Mouse (Mus musculus) forebrain, embryonic 12.5 days (tissue): ENCODE measurements around the gene Prl8a9. TPM values are rescaled to one million over a fixed set of nuclear protein-coding genes. Genes with fewer than 3 reads are reported as not detected.

ENCODE experiments used
- ATAC-seq: fragments of 200-750 bp; cut with Nextera tagmentation; 2 replicates; pipeline ENCODE4 v1.8.0; 2017; ENCODE audit warnings: moderate TSS enrichment; ENCODE audit not compliant: low FRiP score
- H3K27ac ChIP-seq: fragments of 300-500 bp; sonication (generic); 2 replicates; pipeline ENCODE4 v1.5.1; 2016; ENCODE audit warnings: mild to moderate bottlenecking
- H3K27me3 ChIP-seq: fragments of 300-500 bp; sonication (generic); 2 replicates; pipeline ENCODE4 v1.6.1; 2016; ENCODE audit warnings: mild to moderate bottlenecking
- H3K36me3 ChIP-seq: fragments of 300-500 bp; sonication (generic); replicated peaks from 2 replicates; pipeline ENCODE4 v1.6.1; 2016; ENCODE audit warnings: mild to moderate bottlenecking
- H3K4me1 ChIP-seq: fragments of 300-500 bp; sonication (generic); 2 replicates; pipeline ENCODE4 v1.6.1; 2016
- H3K4me2 ChIP-seq: fragments of 300-500 bp; sonication (generic); 2 replicates; pipeline ENCODE4 v1.6.1; 2016; ENCODE audit warnings: mild to moderate bottlenecking, moderate library complexity
- H3K4me3 ChIP-seq: fragments of 300-500 bp; sonication (generic); replicated peaks from 2 replicates; pipeline ENCODE4 v1.5.1; 2016; ENCODE audit warnings: mild to moderate bottlenecking
- H3K9ac ChIP-seq: fragments of 300-500 bp; sonication (generic); 2 replicates; pipeline ENCODE4 v1.6.1; 2016; ENCODE audit warnings: mild to moderate bottlenecking
- H3K9me3 ChIP-seq: fragments of 300-500 bp; sonication (generic); 2 replicates; pipeline ENCODE4 v1.6.1; 2016
- WGBS: fragments of 180-500 bp; shearing (Covaris S2); methylation state at CpG from one replicate; pipeline ENCODE4 v1.1.7; 2016; 5-methylcytosine and 5-hydroxymethylcytosine counted together
- polyA plus RNA-seq: library from polyadenylated mRNA; unstranded; fragments of >200 nt; fragmentation: Nextera tagmentation; extraction: Ambion mirVana; gene quantifications from 2 replicates; pipeline ENCODE4 v1.2.1, GENCODE M21; 2016

Gene Prl8a9
- polyA plus RNA-seq, result not detected in 2 replicates

DNA sequence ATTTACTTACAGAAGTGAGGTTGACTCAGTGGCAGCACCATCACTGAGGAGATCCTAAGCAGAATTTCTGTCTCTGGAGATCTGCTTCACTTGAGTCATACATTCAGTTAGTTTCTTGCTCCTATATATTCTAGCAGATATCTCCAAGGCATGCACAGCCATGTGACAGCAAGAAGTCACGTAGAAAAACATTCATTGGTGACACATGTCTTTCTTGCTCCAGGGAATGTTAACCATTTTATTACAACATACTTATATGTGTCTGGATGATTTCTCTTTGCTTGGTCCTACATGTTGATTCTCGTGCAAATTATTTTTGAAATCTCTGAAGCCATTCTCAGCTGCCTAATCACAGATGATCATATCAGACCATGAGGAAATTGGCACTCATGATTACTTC is at the start of gene Prl8a9:
Prl8a9 (minus strand) TSS at position 101 of the 400 bp plus-strand sequence.
- H3K27me3 ChIP-seq, result no peaks in the 10 kb centered on the region
- H3K4me1 ChIP-seq, result no peaks in the 10 kb centered on the region
- H3K4me2 ChIP-seq, result no peak within 1 kb of the TSS
- no peak within 1 kb of the TSS for H3K4me3 ChIP-seq
- no peak for ATAC-seq
- no peak within 1 kb of the TSS for H3K27ac ChIP-seq
- H3K9ac ChIP-seq, result no peak within 1 kb of the TSS
- WGBS, result 93% methylated on average over 2 of the region's 2 CpGs
- H3K9me3 ChIP-seq, result no peaks in the 10 kb centered on the region
- H3K36me3 ChIP-seq, result no peaks in the 10 kb centered on the region

- no peaks in the 10 kb centered on the region for H3K27me3 ChIP-seq
- H3K4me3 ChIP-seq, result no peak within 1 kb of the TSS
- no peaks in the 10 kb centered on the region for H3K4me1 ChIP-seq
- ATAC-seq, result no peak
- H3K36me3 ChIP-seq, result no peaks in the 10 kb centered on the region
- H3K27ac ChIP-seq, result no peak within 1 kb of the TSS
- H3K4me2 ChIP-seq, result no peak within 1 kb of the TSS
- no peak within 1 kb of the TSS for H3K9ac ChIP-seq
- no peaks in the 10 kb centered on the region for H3K9me3 ChIP-seq
- 75% methylated on average over 4 of the region's 4 CpGs for WGBS
Measured at GRCm38 (mm10) chr13:27610482-27610881, 46.1 kb upstream of the Prl8a9 start, which contains the start of gene Prl7b1. Prl7b1 (minus strand) TSS chr13:27610582.

DNA sequence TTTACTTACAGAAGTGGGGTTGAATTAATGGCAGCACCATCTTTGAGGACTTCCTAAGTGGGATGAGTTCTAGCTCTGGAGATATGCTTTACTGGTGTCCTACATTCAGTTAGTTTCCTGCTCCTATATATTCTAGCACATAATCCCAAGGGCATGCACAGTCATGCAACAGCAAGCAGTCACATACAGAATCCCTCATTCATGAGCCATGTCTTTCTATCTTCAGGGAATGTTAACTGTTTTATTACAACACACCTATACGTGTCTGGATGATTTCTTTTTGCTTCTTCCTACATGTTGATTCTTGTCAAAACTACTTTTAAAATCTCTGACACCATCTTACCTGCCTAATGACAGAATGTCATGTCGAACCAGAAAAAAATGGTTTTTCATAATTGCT is 17.7 kb upstream of the Prl8a9 start, which contains the start of gene Prl8a1:
Prl8a1 (minus strand) TSS at position 101 of the 400 bp plus-strand sequence.
- H3K9me3 ChIP-seq, result no peaks in the 10 kb centered on the region
- H3K27me3 ChIP-seq, result no peaks in the 10 kb centered on the region
- no peak within 1 kb of the TSS for H3K9ac ChIP-seq
- no peak within 1 kb of the TSS for H3K4me2 ChIP-seq
- no peaks in the 10 kb centered on the region for H3K36me3 ChIP-seq
- no peak for ATAC-seq
- 88% methylated on average over 2 of the region's 2 CpGs for WGBS
- no peaks in the 10 kb centered on the region for H3K4me1 ChIP-seq
- no peak within 1 kb of the TSS for H3K27ac ChIP-seq
- H3K4me3 ChIP-seq, result no peak within 1 kb of the TSS

DNA sequence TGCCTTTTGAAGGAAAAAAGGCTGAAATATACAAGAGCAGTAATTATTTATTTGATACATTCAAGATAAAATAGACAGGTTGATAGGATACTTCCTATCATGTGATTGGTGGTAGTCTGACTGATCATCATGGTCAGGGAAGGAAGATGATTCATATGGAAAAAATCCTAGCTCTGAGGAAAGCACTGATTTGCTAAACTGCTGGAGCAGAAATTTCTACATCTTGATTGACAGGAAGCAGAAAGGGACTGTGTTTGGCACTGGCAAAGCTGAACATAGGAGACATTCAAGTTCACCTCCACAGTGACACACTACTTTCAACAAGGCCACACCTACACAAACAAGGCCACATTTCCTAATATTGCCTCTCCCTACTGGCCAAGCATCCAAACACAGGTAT is 11.1 kb downstream of the Prl8a9 start:
- no peaks in the 10 kb centered on the region for H3K27me3 ChIP-seq
- no peak overlapping the region for H3K4me2 ChIP-seq
- H3K9me3 ChIP-seq, result no peaks in the 10 kb centered on the region
- ATAC-seq, result no peak
- H3K27ac ChIP-seq, result no peak overlapping the region
- no peak overlapping the region for H3K4me3 ChIP-seq
- H3K9ac ChIP-seq, result no peak overlapping the region
- H3K4me1 ChIP-seq, result no peaks in the 10 kb centered on the region
- no peaks in the 10 kb centered on the region for H3K36me3 ChIP-seq

DNA sequence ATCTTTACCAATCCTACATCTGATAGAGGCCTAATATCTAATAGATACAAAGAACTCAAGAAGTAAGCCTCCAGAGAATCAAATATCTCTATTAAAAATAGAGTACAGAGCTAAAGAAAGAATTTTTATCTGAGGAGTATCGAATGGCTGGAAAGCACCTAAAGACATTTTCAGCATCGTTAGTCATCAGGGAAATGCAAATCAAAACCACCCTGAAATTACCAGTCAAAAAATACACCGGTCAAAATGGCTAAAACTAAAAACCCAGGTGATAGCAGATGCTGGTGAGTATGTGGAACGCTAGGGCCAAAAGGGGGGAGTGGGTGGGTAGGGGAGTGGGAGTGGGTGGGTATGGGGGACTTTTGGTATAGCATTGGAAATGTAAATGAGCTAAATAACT is 41.2 kb downstream of the Prl8a9 start:
- no peaks in the 10 kb centered on the region for H3K27me3 ChIP-seq
- no peak overlapping the region for H3K9ac ChIP-seq
- no peak overlapping the region for H3K4me3 ChIP-seq
- H3K27ac ChIP-seq, result no peak overlapping the region
- no peaks in the 10 kb centered on the region for H3K9me3 ChIP-seq
- H3K36me3 ChIP-seq, result no peaks in the 10 kb centered on the region
- no peak for ATAC-seq
- H3K4me1 ChIP-seq, result no peaks in the 10 kb centered on the region
- WGBS, result 83% methylated on average over 4 of the region's 4 CpGs
- no peak overlapping the region for H3K4me2 ChIP-seq

DNA sequence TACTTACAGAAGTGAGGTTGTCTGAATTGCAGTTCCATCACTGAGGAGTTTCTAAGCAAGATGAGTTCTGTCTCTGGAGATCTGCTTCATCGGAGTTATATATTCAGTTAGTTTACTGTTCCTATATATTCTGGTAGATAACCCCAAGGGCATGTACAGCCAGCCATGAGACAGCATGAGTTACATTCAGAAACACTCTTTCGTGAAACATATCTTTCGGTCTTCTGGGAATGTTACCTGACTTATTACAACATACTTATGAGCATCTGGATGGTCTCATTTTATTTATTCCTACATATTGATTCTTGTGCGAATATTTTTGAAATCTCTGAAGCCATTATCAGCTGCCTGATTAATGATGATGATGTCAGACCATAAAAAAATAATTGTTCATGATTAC is 51.3 kb downstream of the Prl8a9 start, which contains the start of gene Prl8a8:
Prl8a8 (minus strand) TSS at position 101 of the 400 bp plus-strand sequence.
- no peaks in the 10 kb centered on the region for H3K36me3 ChIP-seq
- no peak for ATAC-seq
- H3K27ac ChIP-seq, result no peak within 1 kb of the TSS
- no peaks in the 10 kb centered on the region for H3K4me1 ChIP-seq
- H3K9ac ChIP-seq, result no peak within 1 kb of the TSS
- no peak within 1 kb of the TSS for H3K4me3 ChIP-seq
- 93% methylated on average over 4 of the region's 4 CpGs for WGBS
- no peak within 1 kb of the TSS for H3K4me2 ChIP-seq
- H3K9me3 ChIP-seq, result no peaks in the 10 kb centered on the region
- H3K27me3 ChIP-seq, result no peaks in the 10 kb centered on the region

Other genes starting within 250 kb of the Prl8a9 start
- 0.22 TPM in 1 of 2 replicates, not detected in the other for gene Prl8a2, start 218.9 kb downstream of the Prl8a9 start, polyA plus RNA-seq
- not detected in 2 replicates for gene Prl2b1, start 173.8 kb downstream of the Prl8a9 start, polyA plus RNA-seq
- gene Prl8a6, start 125.9 kb downstream of the Prl8a9 start, polyA plus RNA-seq, result not detected in 2 replicates
- gene Prl8a8, start 51.4 kb downstream of the Prl8a9 start, polyA plus RNA-seq, result not detected in 2 replicates
- not detected in 2 replicates for gene Prl8a1, start 17.6 kb upstream of the Prl8a9 start, polyA plus RNA-seq
- gene Prl7b1, start 46.0 kb upstream of the Prl8a9 start, polyA plus RNA-seq, result not detected in 2 replicates
- not detected in 2 replicates for gene Prl7a1, start 77.9 kb upstream of the Prl8a9 start, polyA plus RNA-seq
- not detected in 2 replicates for gene Prl7a2, start 103.4 kb upstream of the Prl8a9 start, polyA plus RNA-seq
- not detected in 2 replicates for gene Prl7d1, start 152.1 kb upstream of the Prl8a9 start, polyA plus RNA-seq
- not detected in 2 replicates for gene Prl7c1, start 216.2 kb upstream of the Prl8a9 start, polyA plus RNA-seq
- gene Prl2a1, start 237.0 kb upstream of the Prl8a9 start, polyA plus RNA-seq, result not detected in 2 replicates